Mouse (Mus musculus): ENCODE measurements at regions not wholly inside any gene's neighbourhood (a gene's known extent, or its start where the extent isn't known, plus 50 kb on each side); places are given as distances from the start of the nearest gene placed in this dataset.

- no peak overlapping the region for H3K27ac ChIP-seq (ENCODE audit: insufficient read depth, low read depth, low read length)
- no peaks in the 10 kb centered on the region for H3K27me3 ChIP-seq (replicated peaks; ENCODE audit: control insufficient read depth, insufficient read depth, low read length)
- H3K4me1 ChIP-seq (ENCODE audit: control insufficient read depth, insufficient read depth, low read length): no peaks in the 10 kb centered on the region
- WGBS: 8% methylated on average over 11 of the region's 11 CpGs
- H3K36me3 ChIP-seq (ENCODE audit: control insufficient read depth, insufficient read depth, low read length): no peaks in the 10 kb centered on the region
- DNase-seq: no peak
- no peak overlapping the region for H3K4me3 ChIP-seq (ENCODE audit: insufficient read depth, low read depth, low read length)
- no peak for TF ChIP-seq POLR2A (IDR thresholded peaks at IDR 0.05; ENCODE audit: low read depth, low read length)
- no peak for TF ChIP-seq CTCF (conservative IDR thresholded peaks at IDR 0.05; ENCODE audit: insufficient read depth, insufficient read length, low read depth, low read length)
These were observed 84.3 kb upstream of the H2afz start for GRCm38 (mm10) chr3:137780029-137780428.

- Histone ChIP-seq H3K27me3 (replicated peaks; ENCODE audit: control insufficient read depth, insufficient read depth, low read length) (no peaks in the 10 kb centered on the region), H3K4me3 (ENCODE audit: insufficient read depth, low read depth, low read length) (no peak overlapping the region), H3K4me1 (ENCODE audit: control insufficient read depth, insufficient read depth, low read length) (no peaks in the 10 kb centered on the region), H3K36me3 (ENCODE audit: control insufficient read depth, insufficient read depth, low read length) (no peaks in the 10 kb centered on the region), H3K27ac (ENCODE audit: insufficient read depth, low read depth, low read length) (no peak overlapping the region)
- 80% methylated on average over 5 of the region's 5 CpGs for WGBS
- TF ChIP-seq POLR2A (IDR thresholded peaks at IDR 0.05; ENCODE audit: low read depth, low read length) (no peak), CTCF (conservative IDR thresholded peaks at IDR 0.05; ENCODE audit: insufficient read depth, insufficient read length, low read depth, low read length) (no peak)
- no peak for DNase-seq
These were observed 81.5 kb upstream of the H2afz start for GRCm38 (mm10) chr3:137782836-137783235.

GRCm38 (mm10) chr3:137783937-137784911 lies 80.1 kb upstream of the H2afz start:
- H3K27me3 ChIP-seq (replicated peaks; ENCODE audit: control insufficient read depth, insufficient read depth, low read length): no peaks in the 10 kb centered on the region
- H3K36me3 ChIP-seq (ENCODE audit: control insufficient read depth, insufficient read depth, low read length): no peaks in the 10 kb centered on the region
- DNase-seq: no peak
- H3K27ac ChIP-seq (ENCODE audit: insufficient read depth, low read depth, low read length): no peak overlapping the region
- TF ChIP-seq CTCF (conservative IDR thresholded peaks at IDR 0.05; ENCODE audit: insufficient read depth, insufficient read length, low read depth, low read length) (no peak), POLR2A (IDR thresholded peaks at IDR 0.05; ENCODE audit: low read depth, low read length) (no peak)
- no peak overlapping the region for H3K4me3 ChIP-seq (ENCODE audit: insufficient read depth, low read depth, low read length)
- WGBS: 63% methylated on average over 7 of the region's 7 CpGs
- no peaks in the 10 kb centered on the region for H3K4me1 ChIP-seq (ENCODE audit: control insufficient read depth, insufficient read depth, low read length)

- Histone ChIP-seq H3K27ac (ENCODE audit: insufficient read depth, low read depth, low read length) (no peak overlapping the region), H3K4me1 (ENCODE audit: control insufficient read depth, insufficient read depth, low read length) (no peaks in the 10 kb centered on the region), H3K27me3 (replicated peaks; ENCODE audit: control insufficient read depth, insufficient read depth, low read length) (no peaks in the 10 kb centered on the region), H3K4me3 (ENCODE audit: insufficient read depth, low read depth, low read length) (no peak overlapping the region), H3K36me3 (ENCODE audit: control insufficient read depth, insufficient read depth, low read length) (no peaks in the 10 kb centered on the region)
- DNase-seq: no peak
- TF ChIP-seq CTCF (conservative IDR thresholded peaks at IDR 0.05; ENCODE audit: insufficient read depth, insufficient read length, low read depth, low read length): no peak
- no peak for TF ChIP-seq POLR2A (IDR thresholded peaks at IDR 0.05; ENCODE audit: low read depth, low read length)
- 76% methylated on average over 7 of the region's 7 CpGs for WGBS
These were observed 79.1 kb upstream of the H2afz start for GRCm38 (mm10) chr3:137785224-137785623.

- Histone ChIP-seq H3K4me3 (ENCODE audit: insufficient read depth, low read depth, low read length) (no peak overlapping the region), H3K27ac (ENCODE audit: insufficient read depth, low read depth, low read length) (no peak overlapping the region), H3K27me3 (replicated peaks; ENCODE audit: control insufficient read depth, insufficient read depth, low read length) (no peaks in the 10 kb centered on the region), H3K36me3 (ENCODE audit: control insufficient read depth, insufficient read depth, low read length) (no peaks in the 10 kb centered on the region), H3K4me1 (ENCODE audit: control insufficient read depth, insufficient read depth, low read length) (no peaks in the 10 kb centered on the region)
- TF ChIP-seq CTCF (conservative IDR thresholded peaks at IDR 0.05; ENCODE audit: insufficient read depth, insufficient read length, low read depth, low read length) (no peak), POLR2A (IDR thresholded peaks at IDR 0.05; ENCODE audit: low read depth, low read length) (no peak)
- 96% methylated on average over 2 of the region's 2 CpGs for WGBS
- DNase-seq: no peak
These were observed 78.4 kb upstream of the H2afz start for GRCm38 (mm10) chr3:137785871-137786270.

GRCm38 (mm10) chr3:137789671-137790070 lies 74.6 kb upstream of the H2afz start:
- 89% methylated on average over 6 of the region's 6 CpGs for WGBS
- Histone ChIP-seq H3K27ac (ENCODE audit: insufficient read depth, low read depth, low read length) (no peak overlapping the region), H3K4me1 (ENCODE audit: control insufficient read depth, insufficient read depth, low read length) (no peaks in the 10 kb centered on the region), H3K36me3 (ENCODE audit: control insufficient read depth, insufficient read depth, low read length) (no peaks in the 10 kb centered on the region), H3K4me3 (ENCODE audit: insufficient read depth, low read depth, low read length) (no peak overlapping the region), H3K27me3 (replicated peaks; ENCODE audit: control insufficient read depth, insufficient read depth, low read length) (no peaks in the 10 kb centered on the region)
- DNase-seq: no peak
- TF ChIP-seq POLR2A (IDR thresholded peaks at IDR 0.05; ENCODE audit: low read depth, low read length): no peak
- no peak for TF ChIP-seq CTCF (conservative IDR thresholded peaks at IDR 0.05; ENCODE audit: insufficient read depth, insufficient read length, low read depth, low read length)

GRCm38 (mm10) chr3:137790340-137790739 lies 73.9 kb upstream of the H2afz start:
- H3K27me3 ChIP-seq (replicated peaks; ENCODE audit: control insufficient read depth, insufficient read depth, low read length): no peaks in the 10 kb centered on the region
- TF ChIP-seq POLR2A (IDR thresholded peaks at IDR 0.05; ENCODE audit: low read depth, low read length) (no peak), CTCF (conservative IDR thresholded peaks at IDR 0.05; ENCODE audit: insufficient read depth, insufficient read length, low read depth, low read length) (no peak)
- DNase-seq: no peak
- H3K4me1 ChIP-seq (ENCODE audit: control insufficient read depth, insufficient read depth, low read length): no peaks in the 10 kb centered on the region
- no peak overlapping the region for H3K27ac ChIP-seq (ENCODE audit: insufficient read depth, low read depth, low read length)
- H3K4me3 ChIP-seq (ENCODE audit: insufficient read depth, low read depth, low read length): no peak overlapping the region
- 92% methylated on average over 7 of the region's 7 CpGs for whole genome bisulfite sequencing
- H3K36me3 ChIP-seq (ENCODE audit: control insufficient read depth, insufficient read depth, low read length): no peaks in the 10 kb centered on the region
